Mouse (Mus musculus): ENCODE measurements at regions not wholly inside any gene's neighbourhood (a gene's known extent, or its start where the extent isn't known, plus 50 kb on each side); places are given as distances from the start of the nearest gene placed in this dataset.

DNA sequence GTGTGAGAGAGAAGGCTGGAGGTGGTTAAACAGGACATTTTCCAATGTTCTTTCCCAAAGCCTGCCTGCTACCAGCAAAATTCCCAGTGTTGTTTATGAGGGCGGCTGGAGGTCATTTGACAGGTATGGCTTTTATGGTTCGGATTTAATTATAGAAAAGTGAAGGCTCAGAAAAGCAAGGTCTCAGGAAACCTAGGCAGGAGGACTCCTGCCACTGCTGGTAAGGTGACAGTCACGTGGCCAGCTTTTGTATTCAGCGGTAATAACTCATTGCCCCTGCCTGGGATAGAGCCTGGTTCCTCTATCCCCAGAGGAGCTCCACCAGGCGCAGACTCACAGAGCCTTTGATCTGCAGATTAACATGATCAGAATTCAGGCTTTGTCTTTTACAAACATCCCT, 235.2 kb upstream of the Hnrnpa3 start:
- TF ChIP-seq CTCF (IDR thresholded peaks at IDR 0.05; ENCODE audit: insufficient read depth, low read length): no peak
- no peak for TF ChIP-seq POLR2A (IDR thresholded peaks at IDR 0.05; ENCODE audit: borderline replicate concordance, extremely low read depth, low read depth, low read length)
